Mouse (Mus musculus) leukemia stem cell, adult 10-12 weeks (primary cell): ENCODE measurements around the gene Nat8f3. TPM values are rescaled to one million over a fixed set of nuclear protein-coding genes. Genes with fewer than 3 reads are reported as not detected.

Experiments
- polyA plus RNA-seq: library from polyadenylated mRNA; stranded (reverse); fragments of >175 nt; gene quantifications from 2 replicates; pipeline ENCODE4 v1.2.3, GENCODE M21; 2012; ENCODE audit warnings: low replicate concordance

Gene Nat8f3
- polyA plus RNA-seq: not detected in 2 replicates

GRCm38 (mm10) chr6:85765532-85765931 lies at the start of gene Nat8f3:
TSS of gene Nat8f3 (minus strand) at chr6:85765754.

GRCm38 (mm10) chr6:85713105-85713504 lies 52.4 kb downstream of the Nat8f3 start, which contains the start of gene Nat8f7:
TSS of gene Nat8f7 (minus strand) at chr6:85713205.

Other genes starting within 250 kb of the Nat8f3 start
- 1.5 and 2.2 TPM in 2 replicates for gene Alms1, start 178.2 kb downstream of the Nat8f3 start, polyA plus RNA-seq
- gene Nat8f7, start 52.5 kb downstream of the Nat8f3 start, polyA plus RNA-seq: not detected in 2 replicates
- not detected in 2 replicates for gene Nat8f6, start 55.2 kb upstream of the Nat8f3 start, polyA plus RNA-seq
- gene Nat8f5, start 55.2 kb upstream of the Nat8f3 start, polyA plus RNA-seq: not detected in 2 replicates
- gene Nat8, start 66.3 kb upstream of the Nat8f3 start, polyA plus RNA-seq: not detected in 2 replicates
- gene Nat8f2, start 103.4 kb upstream of the Nat8f3 start, polyA plus RNA-seq: not detected in 2 replicates
- gene Nat8f4, start 139.1 kb upstream of the Nat8f3 start, polyA plus RNA-seq: 0.14 TPM in 1 of 2 replicates, not detected in the other
- 4.3 and 7.6 TPM in 2 replicates for gene Tprkb, start 146.1 kb upstream of the Nat8f3 start, polyA plus RNA-seq
- 1.5 TPM in 1 of 2 replicates, not detected in the other for gene Nat8f1, start 149.9 kb upstream of the Nat8f3 start, polyA plus RNA-seq
- gene Dusp11, start 195.9 kb upstream of the Nat8f3 start, polyA plus RNA-seq: 18.3 and 66.5 TPM in 2 replicates